In genomic region chr10:126002818-126003506, GRCm38 (mm10) we compare ENCODE assay signal across 9 mouse cellular contexts. TPM values are rescaled to one million over a fixed set of nuclear protein-coding genes. Genes with fewer than 3 reads are reported as not detected.
DNase-seq lines count a peak whose midpoint lies in the region; ATAC-seq and TF ChIP-seq lines count a peak whose summit lies in the region.
"Had no signal": no experiment of that assay in that cellular context is flagged by ENCODE, and none has a peak within 500 bp of the region (broad histone marks: within the 10 kb centered on the region; RNA-seq: fewer than 3 reads in every experiment).

No protein-coding gene starts in this region.

- H3K27me3 ChIP-seq in forebrain, embryonic 14.5 days (replicated peaks; ENCODE audit: control insufficient read depth, insufficient read depth, low read length) = peaks cover 3% of the 10 kb centered on the region; the same call in 1 of the 2 replicates
- H3K27me3 ChIP-seq in forebrain, embryonic 10.5 days (ENCODE audit: poor library complexity, severe bottlenecking) = peaks cover 11% of the 10 kb centered on the region; the same call in 1 of the 2 replicates
- H3K27me3 ChIP-seq in liver, embryonic 15.5 days = no peaks in the 10 kb centered on the region
- no peaks in the 10 kb centered on the region for H3K27me3 ChIP-seq in heart, adult 2 months (ENCODE audit: control insufficient read depth, insufficient read depth, low read length)

- no peak overlapping the region for H3K4me3 ChIP-seq in forebrain, embryonic 14.5 days (ENCODE audit: low read depth, low read length)
- no peak overlapping the region for H3K4me3 ChIP-seq in forebrain, embryonic 10.5 days
- H3K4me3 ChIP-seq in liver, embryonic 15.5 days (replicated peaks) = no peak overlapping the region
- no peak overlapping the region for H3K4me3 ChIP-seq in heart, adult 2 months

- H3K9me3 ChIP-seq in forebrain, embryonic 14.5 days (replicated peaks; ENCODE audit: control insufficient read depth, low read length) = no peaks in the 10 kb centered on the region
- no peaks in the 10 kb centered on the region for H3K9me3 ChIP-seq in forebrain, embryonic 10.5 days
- no peaks in the 10 kb centered on the region for H3K9me3 ChIP-seq in liver, embryonic 15.5 days (replicated peaks)

- H3K4me2 ChIP-seq in forebrain, embryonic 14.5 days (ENCODE audit: low read length) = peak overlapping the region; percentile 7; the same call in 1 of the 2 replicates
- H3K4me2 ChIP-seq in liver, embryonic 15.5 days = no peak overlapping the region
- H3K4me2 ChIP-seq: lung, embryonic 14.5 days had no signal

- no peak for TF ChIP-seq CTCF in brain, embryonic 14.5 days (IDR thresholded peaks at IDR 0.05; ENCODE audit: borderline replicate concordance, extremely low read depth, insufficient read depth, insufficient read length)
- no peak for TF ChIP-seq CTCF in heart, adult 2 months (IDR thresholded peaks at IDR 0.05)

- WGBS in forebrain, embryonic 14.5 days = 47% methylated on average over 18 of the region's 18 CpGs
- 88% methylated on average over 18 of the region's 18 CpGs for WGBS in forebrain, embryonic 10.5 days
- 72% methylated on average over 18 of the region's 18 CpGs for WGBS in liver, embryonic 15.5 days (ENCODE audit: insufficient replicate concordance)
- 91% methylated on average over 18 of the region's 18 CpGs for WGBS in heart, adult 2 months

- no peaks in the 10 kb centered on the region for H3K36me3 ChIP-seq in forebrain, embryonic 14.5 days (ENCODE audit: control insufficient read depth, insufficient read depth, low read length)
- H3K36me3 ChIP-seq in forebrain, embryonic 10.5 days (replicated peaks) = peaks cover 84% of the 10 kb centered on the region
- no peaks in the 10 kb centered on the region; the same call in 1 of the 2 replicates for H3K36me3 ChIP-seq in liver, embryonic 15.5 days (replicated peaks)
- H3K36me3 ChIP-seq in heart, adult 2 months (ENCODE audit: control insufficient read depth, insufficient read depth, low read length) = no peaks in the 10 kb centered on the region

- intact Hi-C loops in heart, adult 2 months (cut with DNase I) = no loop called here

- H3K79me2 ChIP-seq in heart, adult 2 months (replicated peaks; ENCODE audit: control insufficient read depth, insufficient read depth, low read length) = no peaks in the 10 kb centered on the region

- peak; percentile 77 for ATAC-seq in forebrain, embryonic 14.5 days
- no peak for ATAC-seq in liver, embryonic 15.5 days (ENCODE audit: insufficient read depth)

- no peak for TF ChIP-seq POLR2A in brain, embryonic 14.5 days (IDR thresholded peaks at IDR 0.05; ENCODE audit: borderline replicate concordance, extremely low read depth, insufficient read depth, insufficient read length, poor library complexity, severe bottlenecking)
- no peak for TF ChIP-seq POLR2A in heart, adult 2 months (IDR thresholded peaks at IDR 0.05; ENCODE audit: insufficient read depth, low read depth, low read length)

- TF ChIP-seq EP300 in heart, adult 2 months (IDR thresholded peaks at IDR 0.05; ENCODE audit: insufficient read depth, low read depth, low read length) = no peak

- H3K4me1 ChIP-seq in forebrain, embryonic 14.5 days (ENCODE audit: control insufficient read depth, insufficient read depth, low read length) = peaks cover 7% of the 10 kb centered on the region; the same call in 1 of the 2 replicates
- peaks cover 8% of the 10 kb centered on the region for H3K4me1 ChIP-seq in forebrain, embryonic 10.5 days
- H3K4me1 ChIP-seq in liver, embryonic 15.5 days (replicated peaks) = no peaks in the 10 kb centered on the region
- H3K4me1 ChIP-seq in heart, adult 2 months (ENCODE audit: control insufficient read depth, insufficient read depth, low read length) = no peaks in the 10 kb centered on the region

- H3K27ac ChIP-seq in forebrain, embryonic 14.5 days (ENCODE audit: low read depth, low read length) = 0 out of 2 replicates have a peak overlapping the region, but pooled peaks have one; percentile 18
- no peak overlapping the region for H3K27ac ChIP-seq in forebrain, embryonic 10.5 days
- peak overlapping the region; percentile 49; the same call in 1 of the 2 replicates for H3K27ac ChIP-seq in liver, embryonic 15.5 days (replicated peaks)
- H3K27ac ChIP-seq in heart, adult 2 months = no peak overlapping the region

- H3K9ac ChIP-seq in forebrain, embryonic 14.5 days (ENCODE audit: low read length) = no peak overlapping the region
- H3K9ac ChIP-seq in liver, embryonic 15.5 days = no peak overlapping the region
- no peak overlapping the region for H3K9ac ChIP-seq in heart, adult 2 months (ENCODE audit: low read depth, low read length)
- H3K9ac ChIP-seq: lung, embryonic 14.5 days had no signal

- DNase-seq in forebrain, embryonic 14.5 days (ENCODE audit: low spot score) = peak; percentile 69
- DNase-seq in forebrain, embryonic 10.5 days (ENCODE audit: extremely low spot score, low spot score) = no peak
- peak; percentile 84 for DNase-seq in brain, embryonic 14.5 days (ENCODE audit: low read depth)
- peak; percentile 56 for DNase-seq in kidney, adult 18-20 months
- no peak for DNase-seq in testis, postnatal 10 days (ENCODE audit: low spot score)
- DNase-seq in adrenal gland, postnatal 14 days = no peak
- no peak for DNase-seq in heart, adult 2 months

RNA-seq across cellular contexts. Expression of gene Lrig3, which starts 37.0 kb away (rescaled TPM):
- 2.1 and 2.5 TPM in 2 replicates for polyA plus RNA-seq in forebrain, embryonic 14.5 days (2014; fragmentation: Nextera tagmentation; extraction: Ambion mirVana)
- 10.1 and 11.1 TPM in 2 replicates for polyA plus RNA-seq in forebrain, embryonic 10.5 days (2016; fragmentation: Nextera tagmentation; extraction: Ambion mirVana)
- 5.8 and 8.0 TPM in 2 replicates for polyA plus RNA-seq in brain, embryonic 14.5 days (2012; rRNA removed)
- 0.79 and 0.85 TPM in 2 replicates for polyA plus RNA-seq in liver, embryonic 15.5 days (2015; fragmentation: Nextera tagmentation; extraction: Ambion mirVana)
- total RNA-seq in adrenal gland, postnatal 14 days (2021) = 5.4 and 7.4 TPM in 2 replicates
- total RNA-seq in heart, adult 2 months (2021) = 1 to 10 TPM; 1.4 to 2.2 TPM
- polyA plus RNA-seq in heart, adult 2 months (2012; rRNA removed) = 1.3 and 1.7 TPM in 2 replicates

Comparison
In these comparisons a context has a peak if more than half of its experiments do, and no peak if none do; other contexts are left out.
1. DNase-seq: peak in forebrain, embryonic 14.5 days (single experiment), brain, embryonic 14.5 days (single experiment) and kidney, adult 18-20 months (single experiment); none in forebrain, embryonic 10.5 days (single experiment), testis, postnatal 10 days (single experiment), adrenal gland, postnatal 14 days (single experiment) and heart, adult 2 months (0 of 2).
2. H3K27ac ChIP-seq: peak in forebrain, embryonic 14.5 days (single experiment) and liver, embryonic 15.5 days (single experiment); none in forebrain, embryonic 10.5 days (single experiment) and heart, adult 2 months (single experiment).